Mouse (Mus musculus) heart, embryonic 13.5 days (tissue): ENCODE data around the gene Dnajb14. TPM values are rescaled to one million over a fixed set of nuclear protein-coding genes. Genes with fewer than 3 reads are reported as not detected.

ENCODE experiments used
- ATAC-seq: fragments of 200-750 bp; cut with Nextera tagmentation; 2 replicates; pipeline ENCODE4 v1.8.0; 2017; ENCODE audit warnings: moderate TSS enrichment; ENCODE audit not compliant: insufficient number of reproducible peaks, low FRiP score, low TSS enrichment; ENCODE audit errors: extremely low read depth
- H3K27ac ChIP-seq: fragments of 300-500 bp; sonication (generic); replicated peaks from 2 replicates; pipeline ENCODE4 v1.5.1; 2015; ENCODE audit warnings: moderate library complexity, mild to moderate bottlenecking, inconsistent platforms
- H3K27me3 ChIP-seq: fragments of 300-500 bp; sonication (generic); replicated peaks from 2 replicates; pipeline ENCODE4 v1.6.1; 2015; ENCODE audit warnings: mild to moderate bottlenecking, inconsistent platforms
- H3K36me3 ChIP-seq: fragments of 300-500 bp; sonication (generic); 2 replicates; pipeline ENCODE4 v1.6.1; 2015; ENCODE audit warnings: mild to moderate bottlenecking, inconsistent platforms
- H3K4me1 ChIP-seq: fragments of 300-500 bp; sonication (generic); 2 replicates; pipeline ENCODE4 v1.6.1; 2015; ENCODE audit warnings: inconsistent platforms
- H3K4me2 ChIP-seq: fragments of 300-500 bp; sonication (generic); 2 replicates; pipeline ENCODE4 v1.6.1; 2015; ENCODE audit warnings: inconsistent platforms, mild to moderate bottlenecking, moderate library complexity
- H3K4me3 ChIP-seq: fragments of 300-500 bp; sonication (generic); 2 replicates; pipeline ENCODE4 v1.5.1; 2015; ENCODE audit warnings: moderate library complexity, mild to moderate bottlenecking, inconsistent platforms
- H3K9ac ChIP-seq: fragments of 300-500 bp; sonication (generic); 2 replicates; pipeline ENCODE4 v1.6.1; 2015; ENCODE audit warnings: inconsistent platforms, mild to moderate bottlenecking, moderate library complexity
- H3K9me3 ChIP-seq: fragments of 300-500 bp; sonication (generic); 2 replicates; pipeline ENCODE4 v1.6.1; 2016; ENCODE audit warnings: inconsistent platforms
- WGBS: fragments of 180-500 bp; shearing (Covaris S2); methylation state at CpG from one replicate; pipeline ENCODE4 v1.1.7; 2015; ENCODE audit warnings: mixed read lengths; 5-methylcytosine and 5-hydroxymethylcytosine counted together
- polyA plus RNA-seq: library from polyadenylated mRNA; unstranded; fragments of >200 nt; fragmentation: Nextera tagmentation; extraction: Ambion mirVana; gene quantifications from 2 replicates; pipeline ENCODE4 v1.2.1, GENCODE M21; 2015

Gene Dnajb14
- polyA plus RNA-seq, 1 experiment from 2014 or later, result 7.4 TPM

DNA sequence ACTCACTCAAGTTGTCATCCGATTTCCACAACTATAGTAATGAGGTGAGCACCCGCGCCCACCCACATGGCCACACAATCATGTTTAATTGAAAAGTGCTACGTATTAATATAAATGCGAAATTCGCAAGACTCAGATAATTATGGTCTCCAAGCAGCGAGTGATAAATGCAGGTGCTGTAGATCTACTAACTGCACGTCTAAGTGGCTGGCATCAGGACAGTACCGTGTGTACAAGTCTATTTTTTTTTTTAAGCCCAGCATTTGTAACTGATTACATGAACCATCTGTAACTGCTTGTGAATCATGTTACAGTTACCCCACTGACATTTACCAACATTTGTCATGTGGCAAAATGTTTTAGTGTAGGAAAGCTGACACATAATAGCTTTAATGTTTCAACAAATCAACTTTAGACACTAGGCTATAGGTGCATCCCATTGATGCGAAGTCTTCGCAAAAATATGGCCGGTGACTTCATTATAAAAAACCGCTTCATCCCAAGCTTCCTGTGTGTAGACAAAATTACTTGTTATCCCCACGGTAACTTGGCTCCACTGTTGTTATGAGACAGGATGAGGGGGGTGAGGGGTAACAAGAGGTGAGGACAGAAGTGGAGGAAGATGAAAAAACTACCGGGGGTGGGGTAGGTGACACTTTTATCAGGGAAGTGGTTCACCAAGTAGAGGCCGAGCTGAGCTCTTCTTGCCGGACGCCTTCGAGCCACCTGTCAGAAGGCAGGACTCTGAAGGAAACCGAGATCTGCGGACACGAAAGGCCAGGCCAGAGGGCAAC is 3.9 kb upstream of the Dnajb14 start:
- peak overlapping the region; percentile 88 for H3K4me3 ChIP-seq

GRCm38 (mm10) chr3:137864124-137864987 is 3.1 kb upstream of the Dnajb14 start, which contains the start of gene H2afz:
H2afz (plus strand) TSS chr3:137864487.
- H3K27me3 ChIP-seq, result no peaks in the 10 kb centered on the region
- H3K4me2 ChIP-seq, result peak within 1 kb of the TSS; percentile 74
- H3K27ac ChIP-seq, result peak within 1 kb of the TSS; percentile 98
- under 1% methylated on average over 92 of the region's 115 CpGs for WGBS
- H3K9ac ChIP-seq, result peak within 1 kb of the TSS; percentile 99
- peak; percentile 88 for ATAC-seq
- peaks cover 39% of the 10 kb centered on the region for H3K4me1 ChIP-seq
- peak within 1 kb of the TSS; percentile 88 for H3K4me3 ChIP-seq
- no peaks in the 10 kb centered on the region for H3K9me3 ChIP-seq
- H3K36me3 ChIP-seq, result peaks cover 10% of the 10 kb centered on the region

More for the DNA sequence above, 3.9 kb upstream of the Dnajb14 start:
- no peak for ATAC-seq
- H3K27me3 ChIP-seq, result no peaks in the 10 kb centered on the region
- H3K4me1 ChIP-seq, result peaks cover 33% of the 10 kb centered on the region
- peak overlapping the region; percentile 74 for H3K4me2 ChIP-seq
- H3K9me3 ChIP-seq, result no peaks in the 10 kb centered on the region
- H3K9ac ChIP-seq, result peak overlapping the region; percentile 86
- H3K36me3 ChIP-seq, result peaks cover 10% of the 10 kb centered on the region
- 35% methylated on average over 22 of the region's 22 CpGs for WGBS
- peak overlapping the region; percentile 98 for H3K27ac ChIP-seq

- H3K27me3 ChIP-seq, result no peaks in the 10 kb centered on the region
- peak; percentile 11; the same call in 1 of the 2 replicates for ATAC-seq
- H3K9me3 ChIP-seq, result no peaks in the 10 kb centered on the region
- peak overlapping the region; percentile 74 for H3K4me2 ChIP-seq
- H3K27ac ChIP-seq, result peak overlapping the region; percentile 98
- H3K36me3 ChIP-seq, result peaks cover 11% of the 10 kb centered on the region
- WGBS, result under 1% methylated on average over 67 of the region's 74 CpGs
- peaks cover 42% of the 10 kb centered on the region for H3K4me1 ChIP-seq
- peak overlapping the region; percentile 99 for H3K9ac ChIP-seq
- peak overlapping the region; percentile 88 for H3K4me3 ChIP-seq
Measured at GRCm38 (mm10) chr3:137864988-137865982, 2.2 kb upstream of the Dnajb14 start.

GRCm38 (mm10) chr3:137867133-137867436 is 390 bp upstream of the Dnajb14 start:
- no peak for ATAC-seq
- WGBS, result 6% methylated on average over 2 of the region's 2 CpGs

DNA sequence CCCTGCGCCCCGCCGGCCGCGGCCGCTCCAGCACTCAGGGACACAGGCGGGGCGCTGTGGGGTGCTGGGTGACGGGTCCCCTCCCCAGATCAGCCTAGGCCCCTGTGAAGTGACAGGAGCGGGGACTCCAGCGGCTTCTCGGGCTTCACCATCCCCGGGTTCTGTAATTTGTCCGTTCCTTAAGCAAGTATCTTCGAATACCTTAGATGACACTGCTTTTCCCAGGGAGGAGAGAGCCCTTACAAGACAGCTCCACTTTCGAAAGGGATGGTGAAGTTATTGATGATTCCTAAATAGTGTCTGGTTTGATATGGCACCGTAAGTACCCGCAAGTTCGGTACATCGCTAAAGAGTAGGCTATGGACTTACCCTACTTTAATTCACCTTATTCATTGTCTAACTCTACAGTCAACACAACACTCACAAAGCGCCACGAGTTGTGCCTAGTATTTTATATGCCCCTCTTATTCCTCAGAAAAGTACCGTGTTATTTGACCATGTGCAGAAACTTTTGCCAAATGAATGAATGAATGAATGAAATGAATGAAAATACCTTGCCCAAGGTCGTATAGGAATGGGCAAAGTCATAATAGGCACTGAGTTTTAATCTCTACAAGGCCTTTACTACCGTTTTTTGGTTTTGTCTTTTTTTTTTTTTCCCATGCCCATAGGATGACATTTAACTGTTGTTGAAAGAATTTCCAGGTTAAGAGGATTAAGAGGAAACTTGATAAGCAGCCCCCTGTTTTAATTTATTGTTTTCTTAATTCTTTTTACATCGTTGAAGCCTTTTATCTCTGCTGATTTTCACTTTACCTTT is 829 bp downstream of the Dnajb14 start:
- ATAC-seq, result no peak
- Histone ChIP-seq H3K4me3 (peak overlapping the region; percentile 93), H3K36me3 (peaks cover 16% of the 10 kb centered on the region), H3K9me3 (no peaks in the 10 kb centered on the region), H3K9ac (peak overlapping the region; percentile 99), H3K27me3 (no peaks in the 10 kb centered on the region), H3K4me2 (peak overlapping the region; percentile 76), H3K27ac (peak overlapping the region; percentile 99), H3K4me1 (peaks cover 29% of the 10 kb centered on the region)
- WGBS, result 3% methylated on average over 26 of the region's 26 CpGs

More at GRCm38 (mm10) chr3:137867133-137867436, 390 bp upstream of the Dnajb14 start:
- H3K27ac ChIP-seq, result peak overlapping the region; percentile 99
- peak overlapping the region; percentile 99 for H3K9ac ChIP-seq
- H3K4me1 ChIP-seq, result peaks cover 32% of the 10 kb centered on the region
- H3K9me3 ChIP-seq, result no peaks in the 10 kb centered on the region
- H3K36me3 ChIP-seq, result peaks cover 16% of the 10 kb centered on the region
- H3K4me2 ChIP-seq, result peak overlapping the region; percentile 76
- peak overlapping the region; percentile 93 for H3K4me3 ChIP-seq
- no peaks in the 10 kb centered on the region for H3K27me3 ChIP-seq

- H3K4me3 ChIP-seq, result peak overlapping the region; percentile 93; the same call in 1 of the 2 replicates
- peaks cover 25% of the 10 kb centered on the region for H3K4me1 ChIP-seq
- peak overlapping the region; percentile 76 for H3K4me2 ChIP-seq
- no peak for ATAC-seq
- no peak overlapping the region for H3K27ac ChIP-seq
- H3K36me3 ChIP-seq, result peaks cover 16% of the 10 kb centered on the region
- H3K9me3 ChIP-seq, result no peaks in the 10 kb centered on the region
- 94% methylated on average over 9 of the region's 9 CpGs for WGBS
- H3K9ac ChIP-seq, result peak overlapping the region; percentile 33; the same call in 1 of the 2 replicates
- H3K27me3 ChIP-seq, result no peaks in the 10 kb centered on the region
Measured at GRCm38 (mm10) chr3:137869395-137869794, 1.9 kb downstream of the Dnajb14 start.

DNA sequence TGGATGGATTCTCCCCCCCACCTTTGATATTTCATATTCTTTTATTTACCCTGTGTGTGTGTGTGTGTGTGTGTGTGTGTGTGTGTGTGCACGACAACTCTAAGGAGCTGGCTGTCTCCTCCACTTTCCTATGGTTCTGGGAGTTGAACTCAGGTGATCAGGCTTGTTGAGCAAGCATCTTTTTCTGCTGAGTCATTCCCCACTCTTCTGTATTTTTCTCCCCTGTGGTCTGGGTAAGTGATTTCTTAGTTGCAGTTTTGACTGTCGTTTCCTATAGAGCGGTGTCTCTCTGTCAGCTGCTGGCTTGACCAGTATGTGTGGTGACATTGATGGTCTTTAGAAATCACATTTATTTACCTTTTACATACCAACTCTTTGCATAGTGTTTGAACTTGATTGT is 11.8 kb downstream of the Dnajb14 start:
- Histone ChIP-seq H3K4me2 (no peak overlapping the region), H3K9me3 (no peaks in the 10 kb centered on the region), H3K9ac (no peak overlapping the region), H3K27me3 (no peaks in the 10 kb centered on the region), H3K4me1 (peaks cover 7% of the 10 kb centered on the region; the same call in 1 of the 2 replicates), H3K36me3 (peaks cover 17% of the 10 kb centered on the region), H3K4me3 (no peak overlapping the region), H3K27ac (no peak overlapping the region)
- ATAC-seq, result no peak
- 78% methylated on average over 3 of the region's 3 CpGs for WGBS

DNA sequence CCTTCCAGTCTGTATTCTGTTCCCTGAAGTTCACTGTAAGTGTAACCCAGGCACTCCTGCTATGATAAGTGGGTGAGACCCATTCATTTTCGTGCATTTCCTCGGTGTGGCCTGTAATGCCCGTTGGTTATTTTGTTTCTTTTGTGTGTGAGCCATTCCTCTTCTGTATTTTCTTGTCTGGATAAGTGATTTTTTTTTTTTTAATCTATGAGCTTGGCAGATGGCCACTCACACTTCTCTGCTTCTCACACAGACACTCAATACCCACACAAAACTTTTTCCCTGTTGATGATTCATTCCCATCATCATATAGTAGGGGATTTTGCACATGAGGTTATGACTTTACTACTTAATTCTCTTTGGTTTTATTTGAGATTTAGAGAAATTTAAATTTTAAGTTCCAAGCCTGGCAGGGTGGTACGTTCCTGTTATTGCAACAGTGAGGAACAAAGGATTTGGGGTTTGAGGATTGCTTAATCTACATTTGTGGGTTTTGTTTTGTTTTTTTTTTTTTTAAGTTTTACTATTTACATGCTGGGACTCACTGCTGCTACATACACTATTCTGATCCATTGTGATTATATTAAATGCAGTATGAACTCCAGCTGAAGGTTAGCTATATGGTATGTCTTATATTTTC is 12.8 kb downstream of the Dnajb14 start:
- Histone ChIP-seq H3K27ac (no peak overlapping the region), H3K36me3 (peaks cover 19% of the 10 kb centered on the region), H3K4me3 (no peak overlapping the region), H3K9ac (no peak overlapping the region), H3K9me3 (no peaks in the 10 kb centered on the region), H3K4me1 (peaks cover 7% of the 10 kb centered on the region; the same call in 1 of the 2 replicates), H3K27me3 (no peaks in the 10 kb centered on the region), H3K4me2 (no peak overlapping the region)
- no peak for ATAC-seq
- WGBS, result 67% methylated on average over 4 of the region's 4 CpGs

- Histone ChIP-seq H3K4me2 (no peak overlapping the region), H3K4me1 (peaks cover 7% of the 10 kb centered on the region; the same call in 1 of the 2 replicates), H3K36me3 (peaks cover 23% of the 10 kb centered on the region), H3K9ac (no peak overlapping the region), H3K27me3 (no peaks in the 10 kb centered on the region), H3K27ac (no peak overlapping the region), H3K9me3 (no peaks in the 10 kb centered on the region), H3K4me3 (no peak overlapping the region)
- ATAC-seq, result no peak
- WGBS, result 88% methylated on average over 5 of the region's 5 CpGs
Measured at GRCm38 (mm10) chr3:137881093-137881492, 13.6 kb downstream of the Dnajb14 start.
